16 mouse cellular contexts compared by ENCODE assay signal in the genomic region with DNA sequence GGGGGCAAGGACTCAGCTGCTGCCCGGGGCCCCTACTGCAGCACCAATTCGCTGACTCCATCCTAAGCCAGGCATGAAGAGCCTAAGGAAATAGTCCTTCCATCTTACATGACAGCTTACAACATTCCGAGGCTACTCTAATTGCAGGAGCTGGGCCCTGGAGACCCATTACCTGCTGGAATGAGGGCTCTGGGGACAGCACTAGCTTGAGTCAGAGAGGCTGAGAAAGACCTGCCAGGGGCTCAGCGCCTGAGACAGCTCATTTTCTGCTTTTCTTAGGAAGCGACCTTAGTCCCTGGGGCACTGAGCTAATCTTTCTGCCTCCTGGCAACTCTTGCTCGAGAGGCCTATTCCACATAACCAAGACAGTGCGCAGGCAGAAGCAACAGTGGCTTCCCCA. TPM values are rescaled to one million over a fixed set of nuclear protein-coding genes. Genes with fewer than 3 reads are reported as not detected.
DNase-seq lines count a peak whose midpoint lies in the region; ATAC-seq and TF ChIP-seq lines count a peak whose summit lies in the region.
"Had no signal": no experiment of that assay in that cellular context is flagged by ENCODE, and none has a peak within 500 bp of the region (broad histone marks: within the 10 kb centered on the region; RNA-seq: fewer than 3 reads in every experiment).

No protein-coding gene starts in this region.

- peaks cover 22% of the 10 kb centered on the region for H3K4me1 ChIP-seq in heart, embryonic 11.5 days (ENCODE audit: control insufficient read depth, insufficient read depth, low read length)
- H3K4me1 ChIP-seq in heart, embryonic 12.5 days (replicated peaks) = peaks cover 31% of the 10 kb centered on the region
- H3K4me1 ChIP-seq in hindbrain, embryonic 11.5 days (replicated peaks; ENCODE audit: control insufficient read depth, insufficient read depth, low read length) = peaks cover 3% of the 10 kb centered on the region; the same call in 1 of the 2 replicates
- H3K4me1 ChIP-seq in neural tube, embryonic 11.5 days (ENCODE audit: control insufficient read depth, insufficient read depth, low read length) = no peaks in the 10 kb centered on the region

- no peaks in the 10 kb centered on the region for H3K9me3 ChIP-seq in heart, embryonic 11.5 days (replicated peaks; ENCODE audit: control insufficient read depth, low read length)
- H3K9me3 ChIP-seq in heart, embryonic 12.5 days (replicated peaks) = no peaks in the 10 kb centered on the region
- H3K9me3 ChIP-seq in hindbrain, embryonic 11.5 days (ENCODE audit: control insufficient read depth, low read length) = no peaks in the 10 kb centered on the region
- no peaks in the 10 kb centered on the region for H3K9me3 ChIP-seq in neural tube, embryonic 11.5 days (ENCODE audit: control insufficient read depth, low read length)
- H3K9me3 ChIP-seq: limb, embryonic 15.5 days had no signal

- H3K9ac ChIP-seq in heart, embryonic 11.5 days (ENCODE audit: low read depth, low read length) = peak overlapping the region; percentile 43; the same call in 1 of the 2 replicates
- H3K9ac ChIP-seq in heart, embryonic 12.5 days = no peak overlapping the region
- no peak overlapping the region for H3K9ac ChIP-seq in hindbrain, embryonic 11.5 days (ENCODE audit: low read depth, low read length)
- no peak overlapping the region for H3K9ac ChIP-seq in neural tube, embryonic 11.5 days (ENCODE audit: low read length)
- H3K9ac ChIP-seq: forebrain, postnatal 0 days; limb, embryonic 15.5 days had no signal

- H3K4me3 ChIP-seq in heart, embryonic 11.5 days (ENCODE audit: low read depth, low read length) = no peak overlapping the region
- no peak overlapping the region for H3K4me3 ChIP-seq in heart, embryonic 12.5 days
- H3K4me3 ChIP-seq in hindbrain, embryonic 11.5 days (ENCODE audit: low read depth, low read length) = no peak overlapping the region
- no peak overlapping the region for H3K4me3 ChIP-seq in neural tube, embryonic 11.5 days (ENCODE audit: low read depth, low read length)
- H3K4me3 ChIP-seq: limb, embryonic 15.5 days had no signal

- H3K36me3 ChIP-seq in heart, embryonic 11.5 days (ENCODE audit: control insufficient read depth, insufficient read depth, low read length) = peaks cover 6% of the 10 kb centered on the region
- peaks cover 23% of the 10 kb centered on the region for H3K36me3 ChIP-seq in heart, embryonic 12.5 days
- H3K36me3 ChIP-seq in hindbrain, embryonic 11.5 days (ENCODE audit: control insufficient read depth, insufficient read depth, low read length) = no peaks in the 10 kb centered on the region
- H3K36me3 ChIP-seq in neural tube, embryonic 11.5 days (ENCODE audit: control insufficient read depth, insufficient read depth, low read length) = no peaks in the 10 kb centered on the region

- no peaks in the 10 kb centered on the region for H3K27me3 ChIP-seq in heart, embryonic 11.5 days (ENCODE audit: control insufficient read depth, insufficient read depth, low read length)
- H3K27me3 ChIP-seq in heart, embryonic 12.5 days (replicated peaks) = no peaks in the 10 kb centered on the region
- no peaks in the 10 kb centered on the region for H3K27me3 ChIP-seq in hindbrain, embryonic 11.5 days (ENCODE audit: control insufficient read depth, insufficient read depth, low read length)
- H3K27me3 ChIP-seq in neural tube, embryonic 11.5 days (ENCODE audit: control insufficient read depth, insufficient read depth, low read length) = no peaks in the 10 kb centered on the region
- H3K27me3 ChIP-seq: limb, embryonic 15.5 days had no signal

- WGBS in heart, embryonic 11.5 days (ENCODE audit: insufficient replicate concordance) = 51% methylated on average over 7 of the region's 7 CpGs
- 61% methylated on average over 7 of the region's 7 CpGs for WGBS in heart, embryonic 12.5 days
- 32% methylated on average over 7 of the region's 7 CpGs for WGBS in hindbrain, embryonic 11.5 days
- 28% methylated on average over 7 of the region's 7 CpGs for WGBS in neural tube, embryonic 11.5 days

- DNase-seq in brain, embryonic 14.5 days (ENCODE audit: low read depth) = peak; percentile 54
- DNase-seq in hindbrain, embryonic 11.5 days (ENCODE audit: low spot score) = peak; percentile 34
- peak; percentile 61 for DNase-seq in neural tube, embryonic 11.5 days (ENCODE audit: low spot score)
- no peak for DNase-seq in kidney, adult 11 months
- DNase-seq in kidney, adult 8-10 months = no peak
- no peak for DNase-seq in urinary bladder, postnatal 14 days (ENCODE audit: low spot score)
- DNase-seq: adrenal gland, postnatal 10 days; B cell, adult 2 months; forebrain, postnatal 0 days; lung, adult 18-20 months; spleen, adult 18-20 months had no signal

- H3K4me2 ChIP-seq in heart, embryonic 11.5 days = no peak overlapping the region
- H3K4me2 ChIP-seq in heart, embryonic 12.5 days = no peak overlapping the region
- no peak overlapping the region for H3K4me2 ChIP-seq in hindbrain, embryonic 11.5 days (replicated peaks; ENCODE audit: low read depth, low read length)
- H3K4me2 ChIP-seq in neural tube, embryonic 11.5 days (ENCODE audit: low read depth) = no peak overlapping the region
- H3K4me2 ChIP-seq: limb, embryonic 15.5 days had no signal

- no peak for TF ChIP-seq POLR2A in brain, embryonic 14.5 days (IDR thresholded peaks at IDR 0.05; ENCODE audit: borderline replicate concordance, extremely low read depth, insufficient read depth, insufficient read length, poor library complexity, severe bottlenecking)

- no peak overlapping the region for H3K27ac ChIP-seq in heart, embryonic 11.5 days (ENCODE audit: low read depth, low read length)
- no peak overlapping the region for H3K27ac ChIP-seq in heart, embryonic 12.5 days (ENCODE audit: poor library complexity, severe bottlenecking)
- H3K27ac ChIP-seq in hindbrain, embryonic 11.5 days (ENCODE audit: low read depth, low read length) = no peak overlapping the region
- H3K27ac ChIP-seq in neural tube, embryonic 11.5 days (ENCODE audit: low read depth, low read length) = no peak overlapping the region
- H3K27ac ChIP-seq: limb, embryonic 15.5 days; stomach, postnatal 0 days had no signal

- no peak for ATAC-seq in heart, embryonic 11.5 days (replicated peaks; ENCODE audit: insufficient number of reproducible peaks, low FRiP score, low TSS enrichment)
- ATAC-seq in heart, embryonic 12.5 days (ENCODE audit: insufficient number of reproducible peaks, low FRiP score) = no peak
- ATAC-seq in hindbrain, embryonic 11.5 days (ENCODE audit: low FRiP score) = no peak
- ATAC-seq in neural tube, embryonic 11.5 days (ENCODE audit: insufficient read depth, low FRiP score, low TSS enrichment) = no peak
- ATAC-seq: forebrain, postnatal 0 days; intestine, embryonic 16.5 days had no signal

- no peak for TF ChIP-seq CTCF in brain, embryonic 14.5 days (IDR thresholded peaks at IDR 0.05; ENCODE audit: borderline replicate concordance, extremely low read depth, insufficient read depth, insufficient read length)

RNA-seq across cellular contexts. Expression of a gene that starts 31.3 kb away (rescaled TPM):
- polyA plus RNA-seq in heart, embryonic 11.5 days (2014; fragmentation: Nextera tagmentation; extraction: Ambion mirVana) = 0.10 TPM in 1 of 2 replicates, not detected in the other
- polyA plus RNA-seq in heart, embryonic 12.5 days (2016; fragmentation: Nextera tagmentation; extraction: Ambion mirVana) = 0.10 TPM in 1 of 2 replicates, not detected in the other
- 0.04 TPM in 1 of 2 replicates, not detected in the other for polyA plus RNA-seq in brain, embryonic 14.5 days (2012; rRNA removed)
- polyA plus RNA-seq in hindbrain, embryonic 11.5 days (2014; fragmentation: Nextera tagmentation; extraction: Ambion mirVana) = 0.17 TPM in 1 of 2 replicates, not detected in the other
- not detected in 2 replicates for polyA plus RNA-seq in neural tube, embryonic 11.5 days (2014; fragmentation: Nextera tagmentation; extraction: Ambion mirVana)
- polyA plus RNA-seq: forebrain, postnatal 0 days; stomach, postnatal 0 days had no signal

RNA-seq across cellular contexts. Expression of a gene that starts 54.4 kb away (rescaled TPM):
- polyA plus RNA-seq in heart, embryonic 11.5 days (2014; fragmentation: Nextera tagmentation; extraction: Ambion mirVana) = 17.5 and 22.5 TPM in 2 replicates
- 33.9 and 37.4 TPM in 2 replicates for polyA plus RNA-seq in heart, embryonic 12.5 days (2016; fragmentation: Nextera tagmentation; extraction: Ambion mirVana)
- polyA plus RNA-seq in brain, embryonic 14.5 days (2012; rRNA removed) = 23.3 and 28.6 TPM in 2 replicates
- polyA plus RNA-seq in hindbrain, embryonic 11.5 days (2014; fragmentation: Nextera tagmentation; extraction: Ambion mirVana) = 13.6 and 15.9 TPM in 2 replicates
- polyA plus RNA-seq in neural tube, embryonic 11.5 days (2014; fragmentation: Nextera tagmentation; extraction: Ambion mirVana) = 26.4 and 27.2 TPM in 2 replicates

RNA-seq across cellular contexts. Expression of a gene that starts 55.7 kb away (rescaled TPM):
- polyA plus RNA-seq in heart, embryonic 11.5 days (2014; fragmentation: Nextera tagmentation; extraction: Ambion mirVana) = 0.59 and 0.64 TPM in 2 replicates
- 1.1 and 1.2 TPM in 2 replicates for polyA plus RNA-seq in heart, embryonic 12.5 days (2016; fragmentation: Nextera tagmentation; extraction: Ambion mirVana)
- polyA plus RNA-seq in brain, embryonic 14.5 days (2012; rRNA removed) = 0.44 and 1.3 TPM in 2 replicates
- 0.22 and 0.37 TPM in 2 replicates for polyA plus RNA-seq in hindbrain, embryonic 11.5 days (2014; fragmentation: Nextera tagmentation; extraction: Ambion mirVana)
- 0.34 and 0.70 TPM in 2 replicates for polyA plus RNA-seq in neural tube, embryonic 11.5 days (2014; fragmentation: Nextera tagmentation; extraction: Ambion mirVana)

Comparison
In these comparisons a context has a peak if more than half of its experiments do, and no peak if none do; other contexts are left out.
1. DNase-seq: peak in brain, embryonic 14.5 days (single experiment), hindbrain, embryonic 11.5 days (single experiment) and neural tube, embryonic 11.5 days (single experiment); none in kidney, adult 11 months (single experiment), kidney, adult 8-10 months (0 of 2) and urinary bladder, postnatal 14 days (single experiment).